Mouse (Mus musculus) lung, adult 2 months (tissue): ENCODE measurements around the gene Samt3. TPM values are rescaled to one million over a fixed set of nuclear protein-coding genes. Genes with fewer than 3 reads are reported as not detected.

Source experiments
- DNase-seq: peaks from one replicate; pipeline ENCODE4 v3.0.0; 2022
- H3K4me1 ChIP-seq: fragments of 200-500 bp; 2 replicates; pipeline ENCODE4 v1.6.1; 2011; ENCODE audit warnings: low read length; ENCODE audit not compliant: control insufficient read depth, insufficient read depth
- H3K4me3 ChIP-seq: fragments of 200-500 bp; replicated peaks from 2 replicates; pipeline ENCODE3; 2011; ENCODE audit warnings: low read depth, mild to moderate bottlenecking, control low read depth, low read length; ENCODE audit errors: extremely low read depth
- CTCF ChIP-seq: fragments of 200-500 bp; IDR thresholded peaks from 2 replicates; pipeline ENCODE4 v1.5.1; 2011; ENCODE audit warnings: mild to moderate bottlenecking, low read length, control low read depth; ENCODE audit not compliant: insufficient read depth
- POLR2A ChIP-seq: fragments of 200-500 bp; IDR thresholded peaks from 2 replicates; pipeline ENCODE4 v1.6.1; 2011; ENCODE audit warnings: low read depth, mild to moderate bottlenecking, control low read depth, low read length, borderline replicate concordance; ENCODE audit errors: extremely low read depth
- WGBS: fragments of 180-500 bp; shearing (Covaris S2); methylation state at CpG from one replicate; pipeline ENCODE4 v1.1.7; 2018; 5-methylcytosine and 5-hydroxymethylcytosine counted together
- polyA plus RNA-seq: library from polyadenylated mRNA; depleted of rRNA; stranded (reverse); fragments of >200 nt; gene quantifications from 2 replicates; pipeline ENCODE4 v1.2.3, GENCODE M21; 2012; rRNA removed

The Samt3 gene
- not detected in 2 replicates for polyA plus RNA-seq

DNA sequence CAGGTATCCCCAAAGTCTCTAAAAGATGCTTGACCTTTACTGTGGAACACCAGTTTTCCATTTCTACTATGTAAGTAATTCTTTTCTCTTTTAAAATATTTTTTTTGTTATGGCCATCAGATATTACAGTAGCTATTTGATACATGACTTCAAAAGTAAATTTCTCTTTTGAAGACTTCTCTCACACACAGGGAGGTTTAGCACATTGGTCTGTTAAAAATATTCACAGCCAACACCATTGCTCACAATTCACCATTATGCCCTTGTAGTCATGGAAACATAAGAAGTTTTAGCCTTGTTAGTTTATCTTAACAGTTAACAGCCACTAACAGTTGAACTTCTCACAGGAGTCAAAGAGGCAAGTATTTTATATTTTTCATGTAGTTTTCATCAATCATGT, at the start of gene Samt3:
Samt3 (plus strand) TSS at position 301 of the 400 bp plus-strand sequence.
- Histone ChIP-seq H3K4me1 (no peaks in the 10 kb centered on the region), H3K4me3 (no peak within 1 kb of the TSS)
- no peak for DNase-seq
- no peak for TF ChIP-seq POLR2A
- no peak for TF ChIP-seq CTCF

DNA sequence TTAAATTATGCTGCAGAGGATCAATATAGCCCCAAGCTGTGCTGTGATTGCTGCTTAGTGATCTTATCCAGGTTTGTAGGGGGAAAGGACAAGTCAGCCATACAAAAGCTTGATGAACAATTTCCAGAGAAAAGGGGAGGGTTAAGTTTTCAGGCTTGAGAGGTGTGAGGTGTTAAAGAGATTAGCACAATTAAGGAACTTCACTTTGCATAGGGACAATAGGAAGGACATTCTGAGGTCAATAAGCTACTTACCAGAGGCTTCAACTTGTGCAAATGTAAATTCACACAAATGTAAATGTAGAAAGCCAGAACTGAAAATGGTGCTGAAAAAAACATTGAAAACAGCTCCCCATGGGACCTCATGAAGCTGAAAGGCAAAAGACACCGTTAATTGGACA, 27.4 kb upstream of the Samt3 start:
- Histone ChIP-seq H3K4me3 (no peak overlapping the region), H3K4me1 (no peaks in the 10 kb centered on the region)
- WGBS = 31% methylated on average over 1 of the region's 1 CpGs
- no peak for DNase-seq
- no peak for TF ChIP-seq CTCF
- no peak for TF ChIP-seq POLR2A

DNA sequence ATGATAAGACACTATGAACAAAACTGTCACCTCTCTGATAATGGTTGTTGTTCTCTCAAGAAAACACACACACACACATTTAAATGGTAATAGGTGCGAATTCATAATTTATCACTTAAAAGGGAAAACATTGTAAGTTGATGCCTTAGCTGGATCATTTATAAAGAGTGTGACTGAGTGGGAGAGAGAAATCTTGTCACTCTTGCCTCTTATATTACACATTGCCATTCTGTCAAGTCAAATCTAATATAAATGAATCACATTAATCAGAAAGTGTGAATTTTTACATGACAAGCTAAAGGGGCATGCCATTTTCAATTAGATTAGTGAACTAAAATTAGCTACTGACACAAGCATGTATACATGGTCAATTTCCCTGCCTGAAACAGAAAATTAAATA, 44.7 kb downstream of the Samt3 start:
- Histone ChIP-seq H3K4me3 (no peak overlapping the region), H3K4me1 (no peaks in the 10 kb centered on the region)
- TF ChIP-seq POLR2A = no peak
- no peak for DNase-seq
- 75% methylated on average over 1 of the region's 1 CpGs for WGBS

Other genes with a start within 250 kb of the Samt3 start
- 0.12 and 0.24 TPM in 2 replicates for gene 5430427O19Rik, start 173.8 kb upstream of the Samt3 start, polyA plus RNA-seq
- not detected in 2 replicates for gene Nr0b1, start 147.6 kb downstream of the Samt3 start, polyA plus RNA-seq